Mouse (Mus musculus) G1E (cell line): ENCODE data around the gene Gm49383.

Source experiments
- CTCF ChIP-seq: IDR thresholded peaks from 2 replicates; pipeline ENCODE4 v1.5.1; 2012; ENCODE audit warnings: low read depth, low read length, inconsistent platforms, mixed read lengths
- GATA1 ChIP-seq: IDR thresholded peaks from 2 replicates; pipeline ENCODE4 v1.6.1; 2012; ENCODE audit warnings: borderline replicate concordance, low read length, inconsistent platforms, mixed read lengths
- POLR2AphosphoS5 ChIP-seq: IDR thresholded peaks from 2 replicates; pipeline ENCODE4 v1.6.1; 2012; ENCODE audit warnings: low read depth, low read length, inconsistent platforms; ENCODE audit not compliant: insufficient replicate concordance
- TAL1 ChIP-seq: conservative IDR thresholded peaks from 2 replicates; pipeline ENCODE4 v1.6.1; 2012; ENCODE audit warnings: low read depth, low read length, inconsistent platforms, mixed read lengths

GRCm38 (mm10) chr12:69216587-69216986 is 19.7 kb upstream of the Gm49383 start:
- TF ChIP-seq CTCF (no peak), GATA1 (no peak), POLR2AphosphoS5 (no peak), TAL1 (no peak)
